Mouse (Mus musculus) heart, postnatal 0 days (tissue): ENCODE data around the gene Cfap99.

Experiments used
- CTCF ChIP-seq: IDR thresholded peaks from 2 replicates; pipeline ENCODE4 v1.5.1; 2016; ENCODE audit warnings: antibody characterized with exemption, control low read depth, low read depth
- EP300 ChIP-seq: IDR thresholded peaks from 2 replicates; pipeline ENCODE4 v1.6.1; 2016; ENCODE audit warnings: antibody characterized with exemption, low read depth

- no peak for TF ChIP-seq EP300
- TF ChIP-seq CTCF: no peak
Observed at GRCm38 (mm10) chr5:34368551-34369290, 80.3 kb downstream of the Cfap99 start.
